ENCODE assay signal across 19 mouse cellular contexts in genomic region chr13:24132866-24133265, GRCm38 (mm10).
DNase-seq lines count a peak whose midpoint lies in the region; ATAC-seq lines count a peak whose summit lies in the region.
"Had no signal": no experiment of that assay in that cellular context is flagged by ENCODE, and none has a peak within 500 bp of the region (broad histone marks: within the 10 kb centered on the region; RNA-seq: fewer than 3 reads in every experiment).

No protein-coding gene starts in this region.

- no peak overlapping the region for H3K4me3 ChIP-seq in heart, embryonic 10.5 days
- no peak overlapping the region for H3K4me3 ChIP-seq in midbrain, embryonic 11.5 days (ENCODE audit: low read depth, low read length)
- H3K4me3 ChIP-seq in midbrain, embryonic 10.5 days = no peak overlapping the region

- WGBS in heart, embryonic 10.5 days = 78% methylated on average over 3 of the region's 3 CpGs
- WGBS in midbrain, embryonic 11.5 days = 92% methylated on average over 3 of the region's 3 CpGs
- 92% methylated on average over 3 of the region's 3 CpGs for WGBS in midbrain, embryonic 10.5 days

- no peak for ATAC-seq in midbrain, embryonic 11.5 days (ENCODE audit: low FRiP score)
- ATAC-seq: activated CD4-positive, CD25-positive, alpha-beta regulatory T cell, adult 4 months; CD4-positive, CD25-positive, alpha-beta regulatory T cell, adult 4 months; Patski had no signal

- no peak overlapping the region for H3K9ac ChIP-seq in midbrain, embryonic 11.5 days (ENCODE audit: low read length)

- H3K27ac ChIP-seq in heart, embryonic 10.5 days = no peak overlapping the region
- H3K27ac ChIP-seq in midbrain, embryonic 11.5 days (ENCODE audit: low read depth, low read length) = no peak overlapping the region
- no peak overlapping the region for H3K27ac ChIP-seq in midbrain, embryonic 10.5 days (replicated peaks)

- no peak overlapping the region for H3K4me2 ChIP-seq in midbrain, embryonic 11.5 days

- H3K9me3 ChIP-seq in heart, embryonic 10.5 days = no peaks in the 10 kb centered on the region
- no peaks in the 10 kb centered on the region for H3K9me3 ChIP-seq in midbrain, embryonic 11.5 days (ENCODE audit: control insufficient read depth, low read length)
- H3K9me3 ChIP-seq in midbrain, embryonic 10.5 days (replicated peaks) = no peaks in the 10 kb centered on the region
- H3K9me3 ChIP-seq: G1E had no signal

- intact Hi-C loops in heart, postnatal 36 days (cut with DNase I) = no loop called here

- H3K4me1 ChIP-seq in heart, embryonic 10.5 days = peaks cover 15% of the 10 kb centered on the region; the same call in 1 of the 2 replicates
- no peaks in the 10 kb centered on the region for H3K4me1 ChIP-seq in midbrain, embryonic 11.5 days (ENCODE audit: control insufficient read depth, insufficient read depth, low read length)
- peaks cover 12% of the 10 kb centered on the region for H3K4me1 ChIP-seq in midbrain, embryonic 10.5 days

- DNase-seq in heart, embryonic 10.5 days (ENCODE audit: low spot score) = peak; percentile 53
- no peak for DNase-seq in heart, postnatal 36 days
- DNase-seq in midbrain, embryonic 11.5 days (ENCODE audit: low spot score, missing footprints) = peak; percentile 79
- DNase-seq in midbrain, embryonic 10.5 days (ENCODE audit: low spot score) = no peak
- DNase-seq: adrenal gland, adult 2 months; adrenal gland, adult 8-10 months; adrenal gland, postnatal 10 days; adrenal gland, postnatal 14 days; adrenal gland, postnatal 25 days; adrenal gland, postnatal 36 days; B cell, adult 2 months; cerebellum, adult 11 months; cerebellum, adult 11-12 months; cerebellum, adult 18-20 months had no signal

- peaks cover 75% of the 10 kb centered on the region for H3K27me3 ChIP-seq in heart, embryonic 10.5 days (ENCODE audit: insufficient read depth, poor library complexity, severe bottlenecking)
- H3K27me3 ChIP-seq in midbrain, embryonic 11.5 days (ENCODE audit: control insufficient read depth, insufficient read depth, low read length) = no peaks in the 10 kb centered on the region
- H3K27me3 ChIP-seq in midbrain, embryonic 10.5 days (ENCODE audit: low read depth, poor library complexity, severe bottlenecking) = no peaks in the 10 kb centered on the region
- H3K27me3 ChIP-seq: CH12.LX, Patski had no signal

- no peaks in the 10 kb centered on the region for H3K36me3 ChIP-seq in heart, embryonic 10.5 days
- no peaks in the 10 kb centered on the region for H3K36me3 ChIP-seq in midbrain, embryonic 11.5 days (ENCODE audit: control insufficient read depth, insufficient read depth, low read length)
- no peaks in the 10 kb centered on the region for H3K36me3 ChIP-seq in midbrain, embryonic 10.5 days
- H3K36me3 ChIP-seq: G1E had no signal

Comparison
In these comparisons a context has a peak if more than half of its experiments do, and no peak if none do; other contexts are left out.
1. DNase-seq: peak in heart, embryonic 10.5 days (single experiment) and midbrain, embryonic 11.5 days (single experiment); none in heart, postnatal 36 days (0 of 2) and midbrain, embryonic 10.5 days (single experiment).